In the genomic region with DNA sequence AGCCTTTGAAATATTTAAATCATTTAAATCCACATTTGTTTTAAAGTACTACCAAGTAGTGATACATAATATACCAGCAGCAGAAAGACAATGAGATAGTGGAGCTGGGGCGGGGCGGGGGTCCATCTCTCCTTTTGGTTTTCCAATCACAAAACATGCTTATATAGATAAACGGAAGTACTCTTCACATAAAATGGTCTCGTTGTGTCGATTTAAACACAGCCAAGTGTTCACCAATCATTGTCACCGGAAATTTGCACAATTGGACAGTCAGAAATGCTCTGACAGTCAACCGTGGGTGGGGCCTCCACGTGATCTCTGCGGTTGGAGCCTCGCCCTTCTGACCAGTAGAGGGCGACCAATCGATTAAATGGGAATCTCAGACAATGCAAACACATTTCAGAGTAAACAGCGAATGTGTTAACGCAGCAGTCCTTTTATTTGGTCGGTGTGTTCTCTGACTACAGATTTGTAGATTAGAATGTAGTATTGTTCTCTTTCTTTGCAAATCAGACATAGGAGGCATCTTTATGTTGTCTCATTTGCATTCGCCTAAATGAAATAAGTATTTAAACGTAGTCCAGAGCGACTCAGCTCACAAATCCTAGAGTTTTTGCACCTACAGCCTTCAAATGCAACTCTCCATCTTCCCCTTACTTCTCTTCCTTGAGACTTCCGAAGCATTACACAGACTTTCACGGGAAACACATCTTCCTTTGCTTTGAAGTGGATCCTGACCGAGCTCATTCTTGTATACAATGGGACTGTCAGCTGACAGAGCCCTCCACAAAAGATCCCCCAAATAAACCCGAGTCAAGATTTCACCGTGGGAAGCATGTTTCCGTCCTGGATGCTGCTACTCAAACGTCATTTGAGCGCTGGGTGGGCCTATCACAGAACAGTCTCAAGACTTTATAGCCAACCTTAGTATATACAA, we compare ENCODE assay signal across 8 mouse cellular contexts. TPM values are rescaled to one million over a fixed set of nuclear protein-coding genes. Genes with fewer than 3 reads are reported as not detected.
DNase-seq lines count a peak whose midpoint lies in the region; ATAC-seq lines count a peak whose summit lies in the region.

No protein-coding gene starts in this region.

- peaks cover 14% of the 10 kb centered on the region for H3K4me1 ChIP-seq in heart, embryonic 10.5 days
- H3K4me1 ChIP-seq in kidney, embryonic 15.5 days: peaks cover 37% of the 10 kb centered on the region

- peak; percentile 67 for ATAC-seq in erythroblast, adult 5-6 weeks (replicated peaks; ENCODE audit: low FRiP score, poor library complexity, severe bottlenecking)
- peak; percentile 50 for ATAC-seq in kidney, embryonic 15.5 days (replicated peaks; ENCODE audit: low FRiP score)
- peak; percentile 80 for ATAC-seq in monocyte, adult 5-6 weeks (replicated peaks; ENCODE audit: insufficient number of reproducible peaks, low FRiP score, low TSS enrichment, poor library complexity, severe bottlenecking)

- peak; percentile 94 to 97 for DNase-seq in B cell, adult 2 months
- DNase-seq in brain, adult 2 months (ENCODE audit: low read depth, low spot score): peak; percentile 98
- DNase-seq in heart, embryonic 10.5 days (ENCODE audit: low spot score): peak; percentile 92
- peak; percentile 85 for DNase-seq in liver
- peak; percentile 85 to 89 for DNase-seq in spleen, postnatal 4 days (ENCODE audit: low spot score in 2 of 2)

- peak overlapping the region; percentile 90 for H3K4me2 ChIP-seq in kidney, embryonic 15.5 days

- H3K27me3 ChIP-seq in heart, embryonic 10.5 days (ENCODE audit: insufficient read depth, poor library complexity, severe bottlenecking): 0 out of 2 replicates have a peak, but pooled peaks cover 5% of the 10 kb centered on the region
- no peaks in the 10 kb centered on the region for H3K27me3 ChIP-seq in kidney, embryonic 15.5 days

- H3K27ac ChIP-seq in heart, embryonic 10.5 days: peak overlapping the region; percentile 71
- H3K27ac ChIP-seq in kidney, embryonic 15.5 days: peak overlapping the region; percentile 88

- H3K9ac ChIP-seq in kidney, embryonic 15.5 days: peak overlapping the region; percentile 47

- WGBS in heart, embryonic 10.5 days: 20% methylated on average over 26 of the region's 26 CpGs
- 17% methylated on average over 26 of the region's 26 CpGs for WGBS in kidney, embryonic 15.5 days

- H3K4me3 ChIP-seq in heart, embryonic 10.5 days: peak overlapping the region; percentile 60
- peak overlapping the region; percentile 56 for H3K4me3 ChIP-seq in kidney, embryonic 15.5 days (replicated peaks)

- no peaks in the 10 kb centered on the region for H3K9me3 ChIP-seq in heart, embryonic 10.5 days
- H3K9me3 ChIP-seq in kidney, embryonic 15.5 days (replicated peaks): no peaks in the 10 kb centered on the region

- no peaks in the 10 kb centered on the region for H3K36me3 ChIP-seq in heart, embryonic 10.5 days
- no peaks in the 10 kb centered on the region for H3K36me3 ChIP-seq in kidney, embryonic 15.5 days

RNA-seq across cellular contexts. Expression of a gene that starts 8.3 kb away (rescaled TPM):
- total RNA-seq in erythroblast, adult 5-6 weeks (2015; ENCODE audit: low replicate concordance): not detected in 2 replicates
- not detected in 2 replicates for total RNA-seq in erythroblast, adult 5-6 weeks (2017; ENCODE audit: low replicate concordance)
- 0.20 and 0.36 TPM in 2 replicates for polyA plus RNA-seq in heart, embryonic 10.5 days (2016; fragmentation: Nextera tagmentation; extraction: Ambion mirVana)
- 0.36 and 0.40 TPM in 2 replicates for polyA plus RNA-seq in kidney, embryonic 15.5 days (2015; fragmentation: Nextera tagmentation; extraction: Ambion mirVana)
- not detected in 3 replicates for total RNA-seq in monocyte, adult 5-6 weeks (2017)

RNA-seq across cellular contexts. Expression of a gene that starts 38.1 kb away (rescaled TPM):
- total RNA-seq in erythroblast, adult 5-6 weeks (2015; ENCODE audit: low replicate concordance): 4.4 and 5.2 TPM in 2 replicates
- 3.1 and 3.6 TPM in 2 replicates for total RNA-seq in erythroblast, adult 5-6 weeks (2017; ENCODE audit: low replicate concordance)
- polyA plus RNA-seq in heart, embryonic 10.5 days (2016; fragmentation: Nextera tagmentation; extraction: Ambion mirVana): 14.4 and 17.2 TPM in 2 replicates
- polyA plus RNA-seq in kidney, embryonic 15.5 days (2015; fragmentation: Nextera tagmentation; extraction: Ambion mirVana): 15.6 and 16.2 TPM in 2 replicates
- 1.3 to 3.2 TPM (median 1.4 TPM) in 3 replicates for total RNA-seq in monocyte, adult 5-6 weeks (2017)

RNA-seq across cellular contexts. Expression of a gene that starts 38.2 kb away (rescaled TPM):
- not detected in 2 replicates for total RNA-seq in erythroblast, adult 5-6 weeks (2015; ENCODE audit: low replicate concordance)
- not detected in 2 replicates for total RNA-seq in erythroblast, adult 5-6 weeks (2017; ENCODE audit: low replicate concordance)
- 5.9 and 8.5 TPM in 2 replicates for polyA plus RNA-seq in heart, embryonic 10.5 days (2016; fragmentation: Nextera tagmentation; extraction: Ambion mirVana)
- 13.9 and 14.4 TPM in 2 replicates for polyA plus RNA-seq in kidney, embryonic 15.5 days (2015; fragmentation: Nextera tagmentation; extraction: Ambion mirVana)
- total RNA-seq in monocyte, adult 5-6 weeks (2017): 0.86 to 4.7 TPM in 2 of 3 replicates, not detected in the other

Comparison
In these comparisons a context has a peak if more than half of its experiments do, and no peak if none do; other contexts are left out.
1. Peak in every context shown above with its lines: DNase-seq, ATAC-seq, H3K4me3 ChIP-seq and H3K27ac ChIP-seq.